Mouse (Mus musculus) brain, embryonic 14.5 days (tissue): ENCODE measurements around the gene Lamtor3.

Experiments used
- CTCF ChIP-seq: fragments of 200-500 bp; IDR thresholded peaks from 2 replicates; pipeline ENCODE4 v1.5.1; 2012; ENCODE audit warnings: inconsistent platforms, mild to moderate bottlenecking, moderate library complexity, borderline replicate concordance; ENCODE audit not compliant: insufficient read depth, insufficient read length; ENCODE audit errors: extremely low read depth
- POLR2A ChIP-seq: fragments of 200-500 bp; IDR thresholded peaks from 2 replicates; pipeline ENCODE4 v1.6.1; 2012; ENCODE audit warnings: mild to moderate bottlenecking, inconsistent platforms, borderline replicate concordance; ENCODE audit not compliant: poor library complexity, insufficient read depth, insufficient read length, severe bottlenecking; ENCODE audit errors: extremely low read depth

DNA sequence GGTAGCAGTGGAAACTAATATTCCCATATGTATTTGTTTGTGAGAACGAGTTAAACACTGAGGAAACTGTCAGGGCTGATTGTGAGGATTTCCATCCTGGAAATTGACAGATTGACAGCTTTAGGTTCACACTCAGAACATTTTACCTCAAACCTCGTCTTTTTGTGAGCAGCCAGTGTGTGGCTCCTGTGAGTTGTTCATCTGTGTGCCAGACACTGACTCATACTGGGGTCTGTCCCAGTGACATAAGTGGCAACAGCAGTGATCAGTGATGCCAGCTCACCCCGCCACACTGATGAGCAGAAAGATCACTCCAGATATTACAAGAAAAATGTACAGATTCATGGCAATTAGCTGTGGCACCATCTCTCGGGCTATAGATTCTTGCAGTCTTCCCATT is 41.1 kb downstream of the Lamtor3 start:
- no peak for TF ChIP-seq POLR2A
- no peak for TF ChIP-seq CTCF
